Mouse (Mus musculus) right cerebral cortex, postnatal 4 days (tissue): Measurements from ENCODE around the gene Dapk1.

Experiments
- DNase-seq: peaks from one replicate; pipeline ENCODE4 v3.0.0-alpha.2; 2022

Gene Dapk1

DNA sequence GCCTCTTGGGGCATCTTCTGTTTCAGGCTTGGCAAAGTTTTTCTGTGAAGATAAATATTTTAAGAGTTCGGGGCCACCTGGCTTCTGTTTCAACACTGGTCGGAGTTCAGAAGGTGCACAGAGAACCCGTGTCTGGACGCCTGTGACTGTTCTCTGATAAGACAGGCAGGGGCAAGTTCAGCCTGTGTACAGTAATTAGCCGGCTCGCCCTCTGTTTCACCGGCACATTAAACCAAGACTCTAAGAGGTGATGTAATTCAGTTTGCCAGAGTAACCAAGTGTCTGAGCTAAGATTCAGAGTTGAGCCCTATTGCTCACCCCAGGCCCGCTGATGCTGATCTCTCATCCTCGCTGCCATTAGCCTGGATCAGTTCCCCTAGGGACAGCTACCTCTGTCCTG is 16.5 kb downstream of the Dapk1 start:
- DNase-seq: no peak

DNA sequence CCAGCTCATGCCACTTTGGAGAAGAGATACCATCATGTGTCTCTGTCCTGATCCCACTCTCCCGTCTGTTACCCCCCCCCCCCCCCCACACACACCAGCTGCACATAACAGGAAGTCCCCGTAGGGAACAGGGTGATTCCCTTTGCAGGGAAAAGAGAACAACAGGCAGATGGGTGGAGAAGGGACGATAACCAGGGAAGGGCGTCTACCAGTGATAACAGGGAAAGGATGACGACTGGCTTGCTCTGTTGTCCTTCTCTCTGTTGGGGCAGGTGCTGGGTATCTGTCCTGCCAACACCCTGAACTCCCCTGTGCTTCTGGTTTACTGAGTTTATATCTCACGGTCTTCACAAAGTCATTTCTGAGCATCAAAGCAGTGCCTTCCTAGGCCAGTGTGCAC is 18.0 kb downstream of the Dapk1 start:
- DNase-seq: no peak

DNA sequence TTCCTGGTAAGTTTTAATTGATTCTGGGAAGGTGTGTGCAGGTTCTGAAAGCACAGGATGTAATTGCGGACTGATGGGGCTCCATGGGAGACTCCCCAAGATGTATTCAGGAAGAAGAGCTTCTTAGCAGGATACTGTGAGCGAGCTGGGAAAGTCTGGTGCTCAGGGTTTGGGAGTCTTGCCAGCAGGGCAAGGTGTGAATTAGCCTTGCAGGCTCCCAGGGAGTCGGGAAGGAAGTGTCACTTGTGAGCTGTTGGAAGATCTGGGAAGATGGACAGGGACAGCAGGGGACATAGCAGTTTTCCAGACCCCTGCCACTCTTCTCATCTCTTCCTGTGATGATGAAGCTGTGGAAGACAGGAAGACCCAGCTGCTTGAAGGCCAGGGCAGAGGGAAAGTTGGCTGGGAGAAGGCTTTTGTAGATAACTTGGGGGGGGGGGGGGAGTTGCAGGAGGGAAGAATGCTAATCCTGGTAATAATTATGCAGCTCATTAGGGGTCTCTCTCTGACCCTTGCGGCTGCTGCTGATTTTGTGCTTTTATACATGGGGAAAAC is 19.7 kb downstream of the Dapk1 start:
- DNase-seq: no peak

DNA sequence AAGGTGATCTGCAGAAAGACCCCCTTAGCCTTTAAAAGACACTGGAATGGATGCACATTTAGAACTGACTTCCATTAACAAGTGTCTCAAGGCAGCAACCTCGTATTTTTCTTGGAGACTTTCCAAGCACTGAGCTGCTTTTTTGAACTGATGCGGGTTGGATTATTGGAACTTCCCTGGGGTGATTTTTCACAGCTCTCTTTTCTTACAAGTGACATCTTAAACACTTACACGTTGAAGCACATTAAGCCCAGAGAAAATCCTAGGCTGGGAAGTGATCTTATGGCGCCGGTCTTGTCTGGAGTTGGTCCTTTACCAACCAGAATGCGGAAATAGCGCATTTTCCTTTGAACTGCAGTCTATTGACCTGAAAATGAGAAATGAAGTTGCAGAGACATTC is 23.8 kb downstream of the Dapk1 start:
- no peak for DNase-seq

DNA sequence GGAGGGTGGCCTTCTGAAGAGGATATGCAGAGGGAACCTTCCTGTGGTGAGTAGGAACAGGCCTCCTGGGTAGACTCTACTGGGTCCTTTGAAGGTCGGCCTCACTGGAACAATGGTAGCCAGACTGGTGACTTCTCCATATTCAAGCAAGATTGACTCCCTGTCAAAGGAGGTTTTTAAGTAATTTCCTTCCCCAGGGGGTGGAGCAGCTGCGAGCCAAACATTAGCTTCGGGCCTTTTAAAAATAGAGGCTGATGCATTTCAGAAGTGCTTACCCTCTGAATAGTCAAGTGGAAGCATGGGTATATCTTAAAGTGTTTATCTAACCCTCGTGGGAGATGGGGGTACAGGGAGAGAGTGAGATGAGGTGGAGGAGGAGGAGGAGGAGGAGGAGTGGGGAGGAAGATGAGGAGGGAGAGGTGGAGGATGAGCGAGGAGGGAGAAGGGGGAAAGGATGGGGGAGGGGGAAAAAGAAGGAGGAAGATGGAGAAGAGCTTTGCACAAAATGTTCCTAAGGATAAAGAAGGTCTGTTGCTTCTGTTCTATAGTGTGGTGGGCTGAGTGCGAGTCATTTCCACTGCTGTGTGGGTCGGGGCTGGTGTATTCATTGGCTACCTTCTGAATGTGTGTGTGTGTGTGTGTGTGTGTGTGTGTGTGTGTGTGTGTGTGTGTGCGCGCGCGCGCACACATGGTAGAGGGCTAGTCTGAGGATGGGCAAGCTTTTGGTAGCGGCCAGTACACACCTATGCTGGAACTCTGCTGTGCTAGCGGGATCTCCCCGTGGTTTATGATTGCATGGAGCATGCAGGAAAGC is 26.3 kb downstream of the Dapk1 start:
- no peak for DNase-seq

DNA sequence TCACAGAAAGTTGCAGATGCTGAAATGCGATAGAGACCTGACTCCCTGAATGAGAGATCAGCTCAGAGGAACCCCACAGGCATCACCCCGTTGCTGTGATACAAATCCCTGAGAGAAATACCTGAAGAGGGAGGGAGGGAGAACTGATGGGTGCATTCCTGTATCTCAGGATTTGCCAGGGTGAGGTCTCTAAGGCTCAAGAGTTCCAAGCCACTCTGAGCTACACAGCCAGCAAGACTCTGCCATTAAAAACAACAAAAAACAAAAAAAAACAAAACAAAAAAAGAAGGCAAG is 26.9 kb downstream of the Dapk1 start:
- DNase-seq: no peak

DNA sequence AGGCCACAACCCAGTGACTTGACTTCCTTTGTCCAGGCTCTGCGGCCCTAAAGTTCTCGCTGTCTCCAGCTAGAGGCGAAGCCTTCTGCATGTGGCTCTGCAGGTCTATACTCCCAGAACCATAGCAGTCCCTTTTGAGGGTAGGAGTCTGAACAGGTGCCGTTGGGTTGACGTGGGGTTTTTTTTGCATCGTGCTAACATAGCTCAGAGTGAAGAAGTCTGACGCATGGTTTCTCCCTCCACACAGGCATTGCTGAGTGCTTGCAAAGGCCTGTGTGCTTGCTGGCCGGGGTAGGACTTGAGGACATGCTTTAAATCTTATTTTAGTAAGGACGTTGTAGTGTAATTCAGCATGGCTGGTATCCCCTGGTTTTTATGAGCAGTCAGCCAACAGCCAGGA is 27.7 kb downstream of the Dapk1 start:
- DNase-seq: no peak

DNA sequence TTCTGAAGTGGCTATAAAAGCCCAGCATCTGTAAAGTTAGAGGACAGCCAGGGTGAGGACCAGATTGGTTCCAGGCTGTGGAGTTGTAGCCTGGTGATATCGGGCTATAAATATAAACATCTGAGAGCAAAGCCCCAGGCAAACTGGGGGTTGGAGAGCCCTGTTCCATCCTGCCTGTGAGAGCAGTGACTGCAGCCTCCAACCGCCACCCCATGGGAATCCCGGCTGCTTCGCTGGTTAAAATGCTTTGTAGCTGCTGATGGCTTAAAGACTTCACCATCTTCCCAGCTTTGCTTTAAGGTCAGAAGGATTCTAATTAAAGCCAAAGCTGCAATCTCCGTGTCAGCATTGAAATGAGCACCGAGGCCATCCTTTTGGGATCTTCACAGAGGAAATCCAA is 32.2 kb downstream of the Dapk1 start:
- no peak for DNase-seq

DNA sequence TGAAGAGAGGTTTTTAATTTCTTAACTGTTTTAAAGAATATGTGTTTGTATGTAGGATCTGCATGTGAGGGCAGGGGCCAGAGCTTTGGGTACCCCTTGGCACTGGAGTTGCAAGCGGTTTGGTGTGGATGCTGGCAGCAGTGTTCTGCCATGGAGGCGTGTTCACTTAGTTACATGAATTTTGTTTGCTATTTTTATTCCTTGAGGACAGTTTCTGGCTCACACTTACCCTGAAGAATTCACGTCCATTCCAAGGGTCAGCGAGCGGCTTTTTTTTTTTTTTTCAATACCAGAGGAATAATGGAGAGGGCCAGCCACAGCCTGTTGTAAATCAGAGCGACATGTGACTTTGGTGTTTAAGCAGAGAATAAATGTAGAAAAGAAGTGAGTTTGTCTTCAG is 33.9 kb downstream of the Dapk1 start:
- no peak for DNase-seq

DNA sequence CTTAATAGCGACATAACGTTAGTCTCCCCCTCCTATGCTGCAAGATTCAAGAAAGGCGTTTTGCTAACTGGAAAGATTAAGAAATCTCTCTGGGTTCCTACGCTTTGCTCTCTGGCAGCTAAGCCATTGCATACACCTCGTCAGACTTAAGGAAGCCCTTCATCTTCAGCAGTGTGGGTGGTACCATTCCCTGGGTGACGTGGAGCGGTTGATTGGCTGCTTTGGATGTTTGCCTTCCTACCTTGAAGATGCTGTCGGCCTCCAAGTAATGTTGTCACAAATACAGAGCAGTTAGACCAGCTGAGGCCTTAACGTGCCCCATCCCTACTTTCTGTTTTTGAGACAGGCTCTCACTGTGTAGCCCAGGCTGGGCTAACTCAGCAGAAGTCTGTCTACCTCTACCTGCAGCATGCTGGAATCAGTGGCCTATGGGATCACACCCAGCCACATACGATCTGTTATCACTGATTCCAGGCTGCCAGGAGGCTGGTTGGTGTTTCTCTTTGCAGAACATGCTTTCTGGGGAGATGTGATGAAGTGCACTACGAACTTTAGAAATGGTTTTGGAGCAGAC is 37.8 kb downstream of the Dapk1 start:
- no peak for DNase-seq

DNA sequence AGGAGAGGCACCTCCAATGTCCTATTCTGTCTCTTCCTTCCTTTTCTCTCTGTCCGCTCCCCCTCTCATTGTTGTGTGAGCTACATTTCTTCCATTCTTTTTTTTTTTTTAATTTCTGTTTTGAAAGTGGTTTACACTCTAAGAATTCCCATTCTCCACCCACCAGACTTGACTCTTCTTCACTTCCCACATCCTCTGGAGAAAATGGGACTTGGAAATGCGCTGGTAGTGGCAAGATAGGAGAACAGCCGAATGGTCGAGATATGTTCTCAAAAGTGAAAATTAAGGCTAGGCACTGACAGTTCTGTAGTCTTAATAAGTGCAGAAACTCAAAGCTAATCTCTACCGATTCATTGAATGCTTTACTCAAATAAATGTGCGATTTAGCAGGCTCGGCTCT is 38.7 kb downstream of the Dapk1 start:
- no peak for DNase-seq

DNA sequence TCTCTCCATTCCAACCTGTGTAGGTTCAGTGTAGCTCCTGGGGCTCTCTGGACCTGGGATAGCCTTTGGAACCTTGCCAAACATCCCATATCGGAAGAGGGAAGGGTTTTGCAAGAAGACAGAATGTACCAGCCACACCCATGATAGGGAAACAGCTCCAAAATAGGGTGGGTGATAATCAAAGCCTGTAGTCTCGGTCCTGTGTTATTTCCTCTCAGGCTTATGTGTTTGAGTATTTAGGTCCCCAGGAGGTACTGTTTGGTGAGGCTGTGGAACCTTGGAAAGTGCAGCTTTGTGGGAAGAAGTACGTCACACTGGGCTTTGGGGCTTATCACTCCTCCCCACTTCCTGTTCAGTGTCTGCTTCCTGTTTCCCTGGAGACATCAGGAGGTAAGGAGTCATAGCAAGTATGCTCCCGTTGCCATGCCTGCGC is 42.7 kb downstream of the Dapk1 start:
- no peak for DNase-seq

DNA sequence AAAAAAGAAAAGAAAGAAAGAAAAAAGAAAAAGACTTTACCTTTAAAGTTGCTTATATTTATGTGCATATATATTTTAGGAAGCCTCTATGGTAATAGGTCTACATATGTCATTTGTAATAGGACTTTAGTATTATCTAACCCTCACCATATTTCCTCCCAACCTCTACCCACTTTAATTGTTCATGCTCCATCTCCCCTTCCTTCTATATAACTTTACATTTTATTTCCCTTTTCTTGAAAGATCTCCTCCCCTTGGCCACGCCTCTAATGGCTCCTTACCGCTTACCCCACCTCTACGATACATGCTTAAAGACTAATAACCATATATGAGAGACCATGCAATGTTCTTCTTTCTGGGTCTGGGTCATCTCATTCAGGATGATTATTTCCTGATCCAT is 45.0 kb downstream of the Dapk1 start:
- no peak for DNase-seq

DNA sequence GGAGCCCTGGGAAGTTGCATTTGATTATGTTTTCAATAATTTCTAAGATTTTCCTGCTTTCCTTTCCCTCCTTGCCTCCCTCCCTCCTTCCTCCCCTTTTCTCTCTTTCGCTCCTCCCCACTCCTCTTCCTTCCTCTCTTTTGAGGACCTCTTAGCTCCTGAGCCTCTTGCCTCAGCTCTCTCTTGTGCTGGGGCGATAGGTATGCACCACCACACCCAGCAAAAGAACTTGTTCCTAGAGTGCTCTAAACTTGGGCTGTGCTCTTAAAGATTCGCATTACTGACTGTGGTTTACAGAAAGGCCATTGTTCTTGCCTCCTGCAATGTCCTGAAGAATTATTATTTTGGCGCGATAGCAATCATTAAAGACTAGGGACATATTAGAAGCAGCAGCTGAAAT is 46.6 kb downstream of the Dapk1 start:
- no peak for DNase-seq

DNA sequence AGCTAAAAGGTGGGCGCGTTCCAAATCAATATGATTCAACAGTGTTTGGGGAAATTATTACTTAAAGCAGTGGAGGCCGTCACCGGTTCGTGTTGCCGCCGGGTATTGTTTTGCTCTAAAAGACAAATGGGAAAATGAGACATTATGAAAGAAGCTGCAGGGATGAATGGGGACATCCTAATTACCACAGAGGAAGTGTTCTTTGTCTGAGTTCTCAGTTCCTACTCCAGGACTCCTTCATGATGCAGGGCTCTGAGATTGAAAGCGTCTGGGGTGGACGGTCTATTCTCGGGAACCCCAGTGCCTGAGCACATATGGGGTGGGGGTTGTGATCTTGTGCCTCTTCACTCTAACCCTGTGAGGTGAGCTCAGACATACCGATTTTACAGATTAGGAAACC is 48.3 kb downstream of the Dapk1 start:
- DNase-seq: no peak

DNA sequence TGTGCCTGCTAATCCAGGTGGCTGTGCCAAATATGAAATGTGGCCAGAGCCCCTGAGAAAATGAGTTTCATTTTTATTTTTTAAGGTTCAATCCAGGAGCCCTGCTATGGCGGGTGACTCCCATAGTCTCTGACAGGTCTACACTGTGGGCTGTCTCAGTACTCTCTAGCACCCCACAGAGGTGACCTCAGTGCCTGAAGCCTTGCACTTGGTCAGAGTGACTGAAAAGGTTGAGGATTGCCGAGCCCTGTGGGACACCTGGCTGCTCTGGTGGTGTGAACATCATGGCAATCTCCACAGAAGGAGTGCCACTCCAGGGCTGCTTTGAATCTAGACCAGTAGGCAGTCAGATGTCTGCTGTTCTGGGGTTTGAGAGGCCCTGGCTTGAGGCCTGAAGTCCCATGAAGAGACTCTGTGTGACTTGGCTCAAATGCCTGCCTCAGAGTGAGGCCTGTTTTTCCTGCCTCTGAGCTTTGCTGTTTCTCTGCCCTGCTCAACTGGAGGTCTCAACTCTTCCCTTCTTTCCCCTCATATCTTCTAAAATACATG is 52.3 kb downstream of the Dapk1 start:
- DNase-seq: peak; percentile 14

DNA sequence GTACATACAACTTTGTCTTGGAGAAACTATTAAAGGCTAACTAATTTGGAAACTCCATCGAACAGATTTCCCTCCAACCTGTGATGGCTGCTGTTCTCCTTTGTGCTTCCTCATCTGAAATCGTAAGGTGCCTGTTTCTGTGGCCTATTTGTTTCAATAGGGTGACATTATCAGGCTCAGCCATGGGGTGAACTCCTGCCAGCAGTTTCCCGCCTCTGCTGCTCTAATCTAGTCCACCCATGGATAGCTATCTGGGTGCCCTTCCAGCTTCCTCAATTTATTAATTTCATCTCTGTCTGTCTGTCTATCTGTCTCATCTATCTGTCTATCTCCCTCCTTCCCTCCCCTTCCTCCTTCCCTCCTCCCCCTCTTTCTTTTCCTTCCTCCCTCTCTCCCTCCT is 53.5 kb downstream of the Dapk1 start:
- DNase-seq: no peak

DNA sequence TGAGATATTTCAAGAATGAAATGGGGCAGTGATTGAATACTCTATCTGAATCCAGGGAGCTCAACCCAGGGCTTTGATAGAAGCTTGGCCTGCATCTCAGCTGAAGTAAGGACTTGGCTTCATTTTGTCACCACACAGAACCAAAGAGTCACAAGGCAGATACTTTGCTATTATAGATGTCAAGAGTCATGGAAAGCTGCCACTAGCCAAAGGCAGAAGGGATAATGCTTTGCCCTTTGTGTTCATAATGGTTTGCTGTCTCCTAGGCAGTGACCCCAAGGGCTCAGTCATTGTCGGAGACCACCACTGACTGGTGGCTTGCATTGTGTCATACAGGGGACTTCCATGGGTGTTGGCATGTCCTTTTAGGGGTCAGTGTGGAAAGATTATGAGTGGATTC is 57.9 kb downstream of the Dapk1 start:
- no peak for DNase-seq

DNA sequence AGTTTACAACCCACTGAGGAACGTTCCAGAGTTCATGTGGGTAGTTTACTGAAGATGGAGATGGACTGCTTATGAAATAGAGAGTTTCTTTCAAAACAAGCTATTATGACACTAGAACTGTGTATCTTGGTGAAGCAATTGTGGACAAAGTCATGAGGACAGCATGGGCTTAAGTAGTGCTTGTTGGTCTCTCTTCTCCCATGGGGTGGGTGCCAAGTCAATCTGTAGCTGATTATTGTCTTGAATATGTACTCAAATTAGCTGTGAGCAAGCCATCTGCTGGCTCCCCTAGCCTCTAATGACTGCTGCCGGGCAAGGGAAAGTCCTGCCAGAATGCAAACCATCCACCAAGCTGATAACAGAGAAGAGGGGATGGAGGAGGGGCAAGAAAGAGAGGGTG is 58.3 kb downstream of the Dapk1 start:
- DNase-seq: no peak

DNA sequence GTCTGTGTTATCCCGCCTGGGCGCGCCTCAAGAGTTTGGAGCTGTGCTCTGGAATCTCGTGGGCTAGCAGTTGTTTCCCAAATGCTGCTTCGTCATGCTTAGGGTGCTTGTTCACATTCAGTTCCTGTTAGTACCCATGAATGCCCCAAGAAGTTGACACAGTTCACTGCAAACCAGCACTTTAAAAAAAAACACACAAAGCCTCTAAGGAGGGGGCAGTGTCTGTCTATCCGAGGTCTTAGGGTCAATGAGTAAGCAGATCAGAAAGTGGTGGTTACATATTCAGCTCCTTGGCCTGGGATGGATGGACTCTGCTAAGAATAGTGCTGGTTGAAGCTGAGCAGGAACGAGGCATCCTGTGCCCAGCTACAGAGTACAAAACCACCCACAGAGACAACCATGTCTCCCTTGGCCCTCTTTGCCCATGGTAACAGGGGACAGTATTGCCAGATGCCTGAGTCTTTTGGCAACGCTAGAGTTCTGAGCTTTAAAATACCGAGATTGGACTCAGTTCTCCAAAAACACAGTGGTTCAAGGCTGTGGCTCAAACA is 59.0 kb downstream of the Dapk1 start:
- no peak for DNase-seq

DNA sequence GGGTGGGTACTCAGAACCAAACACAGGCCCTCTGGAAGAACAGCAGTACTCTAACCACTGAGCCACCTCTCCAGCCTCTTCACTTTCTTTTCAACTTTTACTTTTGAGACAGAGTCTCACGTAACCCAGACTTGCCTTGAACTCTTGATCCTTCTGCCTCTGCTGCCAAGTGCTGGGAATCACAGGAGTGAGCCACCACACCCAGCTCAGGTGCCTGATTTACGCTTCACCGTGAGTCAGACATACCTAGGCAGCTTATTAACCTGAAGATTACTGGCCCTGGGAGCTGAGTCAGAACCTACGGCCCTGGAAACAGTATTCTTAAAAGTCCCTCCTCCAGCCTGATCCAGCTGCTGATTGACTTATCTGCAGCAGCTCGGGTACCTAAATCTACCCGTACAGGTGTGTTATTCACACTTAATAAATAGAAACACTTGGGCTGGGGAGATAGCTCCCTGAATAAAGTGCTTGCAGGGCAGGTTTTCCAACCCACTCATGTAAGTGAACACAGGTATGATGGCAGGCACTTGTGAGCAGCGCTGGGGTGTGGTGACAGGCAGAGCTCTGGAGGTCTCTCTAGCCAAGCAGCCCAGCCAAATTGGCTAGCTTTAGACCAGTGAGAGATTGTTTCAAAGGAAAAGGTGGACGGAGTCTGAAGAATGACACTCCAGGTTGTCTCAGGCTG is 60.9 kb downstream of the Dapk1 start:
- no peak for DNase-seq

DNA sequence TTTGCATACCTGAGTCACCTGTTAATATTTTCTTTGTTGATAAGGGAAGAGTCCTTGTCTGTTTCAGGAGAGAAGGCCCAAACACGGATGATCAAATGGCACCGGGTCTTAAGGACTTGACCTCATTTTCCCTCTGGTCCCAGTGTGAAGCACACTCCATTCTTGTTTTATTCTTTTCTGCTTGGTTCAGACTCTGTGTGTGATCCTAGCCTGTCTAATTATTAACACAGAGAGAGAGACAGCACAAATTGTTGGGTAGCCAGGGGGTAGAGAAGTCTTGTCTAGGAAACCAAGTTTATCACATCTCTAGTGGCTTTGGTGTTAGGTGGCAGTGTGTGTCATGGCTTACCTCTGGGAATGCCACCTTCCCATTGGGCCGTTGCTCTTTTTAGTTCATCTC is 62.3 kb downstream of the Dapk1 start:
- no peak for DNase-seq

DNA sequence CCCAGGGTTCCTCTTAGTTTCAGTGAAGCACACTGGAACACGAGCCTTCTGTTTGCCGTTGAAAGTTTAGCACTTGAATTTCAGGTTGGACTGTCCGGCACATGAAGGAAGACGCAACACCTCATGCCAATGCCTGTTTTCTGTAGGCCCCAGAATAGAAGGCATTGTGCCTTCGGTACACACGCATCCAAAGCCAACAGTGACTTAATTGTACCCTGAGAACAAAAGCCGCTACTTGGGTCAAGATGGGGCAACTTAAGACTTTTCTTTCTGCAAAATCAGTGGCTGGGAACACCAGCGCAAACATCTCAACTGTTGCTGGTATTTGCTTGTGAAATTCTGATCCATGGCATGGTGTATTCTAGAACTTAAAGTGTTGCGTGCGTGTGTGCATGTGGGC is 63.1 kb downstream of the Dapk1 start:
- no peak for DNase-seq

DNA sequence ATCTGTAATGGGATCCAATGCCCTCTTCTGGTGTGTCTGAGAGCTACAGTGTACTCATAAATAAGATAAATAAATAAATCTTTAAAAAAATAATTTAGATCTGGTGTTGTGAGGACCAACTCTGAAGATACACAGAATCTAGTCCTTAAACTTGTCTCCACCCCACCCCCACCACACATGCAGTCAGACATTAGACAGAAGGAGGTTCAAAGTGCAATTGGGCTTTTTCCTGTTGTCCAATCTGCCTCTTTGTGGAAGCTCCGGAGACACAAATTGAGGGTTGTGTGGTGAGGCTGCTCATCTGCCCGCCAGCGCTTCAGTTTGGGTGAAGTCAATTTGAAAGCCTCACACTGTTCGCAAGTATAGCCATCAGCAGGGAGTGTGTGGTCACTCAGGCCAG is 63.7 kb downstream of the Dapk1 start:
- no peak for DNase-seq
